Mouse (Mus musculus) gonadal fat pad, adult 2 months (tissue): Measurements from ENCODE around the gene Spats1. TPM values are rescaled to one million over a fixed set of nuclear protein-coding genes. Genes with fewer than 3 reads are reported as not detected.

Experiments
- DNase-seq: peaks from one replicate; pipeline ENCODE4 v3.0.0-alpha.2; 2012; ENCODE audit warnings: low read depth
- polyA plus RNA-seq: library from polyadenylated mRNA; depleted of rRNA; stranded (reverse); fragments of >200 nt; gene quantifications from 2 replicates; pipeline ENCODE4 v1.2.3, GENCODE M21; 2012; rRNA removed

The Spats1 gene
- 0.19 and 0.35 TPM in 2 replicates for polyA plus RNA-seq

DNA sequence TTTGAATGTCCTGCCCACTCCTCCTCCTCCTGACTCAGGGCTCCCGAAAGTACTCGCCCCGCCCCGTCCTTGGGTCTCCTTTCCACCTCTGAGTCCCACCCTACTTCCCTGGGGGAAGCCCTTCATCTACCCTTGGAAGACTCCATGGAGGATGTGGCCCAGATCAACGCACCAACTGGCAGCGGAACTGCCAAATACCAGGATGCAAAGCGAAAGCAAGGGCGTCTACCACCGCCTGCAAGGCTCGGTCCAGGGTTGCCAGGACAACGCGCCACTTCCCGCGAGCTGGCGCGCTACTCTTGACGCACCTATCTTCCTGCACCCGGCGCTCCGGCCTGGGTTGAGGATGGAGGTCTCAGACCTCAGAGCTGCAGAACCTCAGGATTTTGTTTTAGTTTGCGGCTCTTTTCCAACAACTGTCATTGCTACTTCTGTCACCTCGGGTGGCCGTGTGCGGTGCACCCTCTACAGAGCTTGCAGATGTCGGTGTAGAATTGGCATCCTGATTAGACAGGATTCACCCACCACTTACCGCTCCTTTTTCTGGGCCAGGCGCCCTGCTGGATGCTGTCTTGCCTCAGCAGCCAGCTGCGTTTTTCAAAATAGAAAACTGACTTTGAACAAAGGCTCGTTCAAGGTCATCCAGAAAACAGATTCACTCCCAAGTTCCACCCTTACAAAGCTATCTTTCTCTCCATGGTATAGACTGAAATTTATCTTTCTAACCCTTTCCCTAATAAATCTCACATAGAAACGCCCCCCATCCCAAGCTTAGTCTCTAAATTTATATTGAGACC lies at the start of gene Spats1:
Gene Spats1, minus strand, starts transcription at position 747 of the 797 bp plus-strand sequence.
- no peak for DNase-seq

DNA sequence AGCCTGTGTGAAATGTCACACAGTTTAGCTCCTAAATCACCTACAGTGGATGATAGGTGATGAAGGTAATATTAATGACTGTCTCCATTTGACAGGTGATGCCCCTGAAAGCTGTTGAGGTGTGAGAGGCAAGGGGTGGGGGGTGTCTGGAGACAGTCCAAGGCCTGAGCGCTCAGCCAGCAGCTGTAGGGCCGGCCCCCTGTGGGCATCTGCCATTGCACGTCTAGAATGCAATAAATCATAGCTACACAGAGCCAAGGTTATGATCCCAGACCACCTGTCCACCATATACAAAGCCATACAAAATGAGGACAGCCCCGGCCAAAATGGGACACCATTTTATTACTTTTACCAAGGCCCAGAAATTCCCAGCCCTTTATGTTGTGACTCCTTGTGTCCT lies 49.7 kb upstream of the Spats1 start:
- no peak for DNase-seq

- no peak for DNase-seq
Observed at GRCm38 (mm10) chr17:45523263-45523662, 48.0 kb upstream of the Spats1 start, which contains the start of gene Tcte1. Gene Tcte1 (plus strand): TSS chr17:45523434.

GRCm38 (mm10) chr17:45520136-45520535 lies 44.9 kb upstream of the Spats1 start:
- DNase-seq, result no peak

GRCm38 (mm10) chr17:45518766-45519475 lies 43.7 kb upstream of the Spats1 start:
- DNase-seq, result no peak

DNA sequence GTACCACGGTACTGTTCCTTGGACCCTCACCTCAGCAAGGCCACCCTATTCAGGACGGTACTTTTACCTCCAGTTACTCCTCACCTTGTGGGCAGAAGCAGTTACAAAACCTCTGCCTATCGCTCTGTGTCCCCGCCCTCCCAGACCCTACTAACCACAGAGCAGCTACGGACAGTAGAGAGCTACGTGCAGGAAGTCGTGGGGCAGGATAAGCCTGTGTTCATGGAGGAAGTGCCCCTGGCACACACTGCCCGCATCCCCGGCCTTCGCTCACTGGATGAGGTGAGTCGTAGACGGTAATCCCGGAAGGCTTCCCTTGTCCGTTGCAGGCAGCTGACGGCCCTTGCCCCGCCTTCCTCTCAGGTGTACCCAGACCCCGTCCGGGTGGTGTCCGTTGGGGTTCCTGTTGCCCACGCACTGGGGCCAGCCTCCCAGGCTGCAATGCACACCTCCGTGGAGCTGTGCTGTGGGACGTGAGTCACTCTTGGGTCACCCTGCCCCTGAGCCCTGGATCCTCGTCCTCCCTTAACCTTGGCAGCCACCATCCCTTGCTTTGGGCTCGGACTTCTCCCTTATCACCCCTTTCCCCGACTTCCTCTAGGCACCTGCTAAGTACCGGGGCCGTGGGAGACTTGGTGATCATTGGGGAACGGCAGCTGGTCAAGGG lies 42.5 kb upstream of the Spats1 start:
- DNase-seq, result no peak

DNA sequence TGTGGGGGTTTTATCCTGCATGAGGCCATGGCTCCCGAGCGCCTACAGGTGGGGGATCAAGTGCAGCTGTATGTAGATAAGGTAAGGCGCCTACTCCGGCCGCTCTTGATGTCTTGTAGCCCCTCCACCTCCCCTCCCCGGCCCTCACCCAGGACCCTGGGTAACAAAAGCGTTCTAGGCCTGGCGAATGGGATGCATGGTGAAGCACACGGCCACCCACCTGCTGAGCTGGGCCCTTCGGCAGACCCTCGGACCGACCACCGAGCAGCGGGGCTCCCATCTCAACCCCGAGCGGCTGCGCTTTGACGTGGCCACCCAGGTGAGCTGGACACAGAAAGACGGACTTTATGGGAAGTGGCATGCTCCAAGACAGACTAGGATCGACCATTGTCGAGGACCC lies 41.9 kb upstream of the Spats1 start:
- DNase-seq, result no peak

- no peak for DNase-seq
Observed at GRCm38 (mm10) chr17:45516488-45516887, 41.3 kb upstream of the Spats1 start.

DNA sequence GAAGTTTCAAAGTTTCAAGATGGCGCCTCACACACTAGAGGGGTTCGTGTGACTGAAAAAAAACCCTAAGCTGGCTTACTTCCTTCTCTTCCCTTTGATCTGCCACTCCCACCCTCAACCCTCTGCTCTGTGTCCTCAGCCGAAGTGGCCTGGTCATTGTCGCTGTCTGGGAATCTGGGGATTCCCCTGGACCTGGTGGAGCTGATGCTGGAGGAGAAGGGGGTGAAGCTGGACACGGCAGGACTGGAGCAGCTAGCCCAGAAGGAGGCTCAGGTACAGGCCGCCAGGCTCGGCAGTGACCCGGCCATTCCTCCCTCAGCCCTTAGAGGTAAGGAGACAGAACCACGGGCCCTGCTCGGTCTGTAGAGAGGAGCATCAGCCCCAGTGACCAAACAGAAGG lies 40.6 kb upstream of the Spats1 start:
- DNase-seq, result no peak

DNA sequence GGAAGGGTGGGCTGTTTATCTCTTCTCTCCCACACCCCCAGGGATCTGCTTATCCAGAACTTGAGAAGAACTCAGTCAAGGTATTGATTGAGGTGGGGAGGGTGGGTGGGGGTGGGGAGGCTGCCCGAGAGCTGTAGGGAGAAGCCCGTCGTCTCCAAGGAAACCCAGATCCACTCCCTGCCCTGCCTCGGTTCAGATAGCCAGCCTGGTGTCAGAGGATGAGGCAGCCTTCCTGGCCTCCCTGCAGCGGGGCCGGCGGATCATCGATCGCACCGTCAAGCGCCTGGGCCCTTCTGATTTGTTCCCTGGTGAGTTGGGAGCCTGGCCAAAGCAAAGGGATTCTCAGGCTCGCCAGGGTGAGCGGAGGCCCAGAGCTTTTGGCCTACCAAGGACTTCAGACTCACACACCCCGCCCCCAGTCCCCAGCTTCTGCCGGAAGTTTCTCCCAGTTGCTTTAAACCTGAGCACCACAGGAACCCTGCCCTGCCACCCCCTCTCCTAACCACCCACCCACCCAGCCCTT lies 40.0 kb upstream of the Spats1 start:
- no peak for DNase-seq

DNA sequence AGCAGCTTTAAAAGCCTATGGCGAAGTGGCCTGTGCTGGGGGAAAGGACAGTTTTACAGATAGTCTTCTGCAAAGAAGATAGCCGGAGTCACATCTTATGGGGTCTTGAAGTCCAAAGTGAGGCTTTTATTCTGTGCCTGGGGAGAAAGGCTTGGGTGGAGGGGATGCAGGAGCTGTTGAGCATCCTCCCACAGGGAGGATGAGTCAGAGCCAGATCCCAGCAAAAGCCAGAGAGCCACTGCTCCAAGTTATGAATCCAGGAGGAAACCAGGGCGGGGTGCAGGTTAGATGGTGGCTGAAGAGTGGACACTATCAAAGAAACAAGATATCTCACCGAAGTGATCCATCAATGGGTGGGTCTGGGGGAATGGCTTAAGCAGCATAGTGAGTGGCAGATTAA lies 36.5 kb upstream of the Spats1 start:
- no peak for DNase-seq

GRCm38 (mm10) chr17:45510871-45511270 lies 35.7 kb upstream of the Spats1 start:
- no peak for DNase-seq

- DNase-seq, result no peak
Observed at GRCm38 (mm10) chr17:45506700-45507189, 31.5 kb upstream of the Spats1 start, which contains the start of gene Aars2. Gene Aars2 (plus strand): TSS chr17:45506841.

DNA sequence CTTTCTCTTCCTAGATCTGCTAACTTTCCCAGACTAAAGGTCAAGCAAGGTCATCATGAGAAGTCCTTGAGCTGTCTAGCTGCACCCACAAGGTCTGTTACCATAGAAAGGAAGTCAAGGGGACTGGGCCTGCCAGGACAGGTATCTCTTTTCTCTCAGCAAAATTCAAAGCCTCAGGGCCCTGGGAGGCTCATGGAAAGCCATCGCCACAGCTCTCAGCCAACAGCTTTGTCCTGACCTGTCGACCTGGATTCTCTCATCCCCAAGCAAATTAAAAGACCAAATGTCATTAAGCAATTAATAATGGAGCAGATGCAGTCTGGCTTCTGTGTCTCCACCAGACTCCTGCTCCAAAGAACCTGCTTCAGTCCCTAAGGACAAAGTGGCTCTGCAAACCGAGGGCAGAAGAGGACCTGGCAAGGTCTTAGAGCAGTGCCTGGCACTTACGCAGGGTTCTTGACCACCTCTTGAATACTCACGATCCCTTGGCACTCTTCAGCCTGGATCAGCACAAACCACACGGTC lies 30.8 kb upstream of the Spats1 start:
- peak; percentile 75 for DNase-seq

DNA sequence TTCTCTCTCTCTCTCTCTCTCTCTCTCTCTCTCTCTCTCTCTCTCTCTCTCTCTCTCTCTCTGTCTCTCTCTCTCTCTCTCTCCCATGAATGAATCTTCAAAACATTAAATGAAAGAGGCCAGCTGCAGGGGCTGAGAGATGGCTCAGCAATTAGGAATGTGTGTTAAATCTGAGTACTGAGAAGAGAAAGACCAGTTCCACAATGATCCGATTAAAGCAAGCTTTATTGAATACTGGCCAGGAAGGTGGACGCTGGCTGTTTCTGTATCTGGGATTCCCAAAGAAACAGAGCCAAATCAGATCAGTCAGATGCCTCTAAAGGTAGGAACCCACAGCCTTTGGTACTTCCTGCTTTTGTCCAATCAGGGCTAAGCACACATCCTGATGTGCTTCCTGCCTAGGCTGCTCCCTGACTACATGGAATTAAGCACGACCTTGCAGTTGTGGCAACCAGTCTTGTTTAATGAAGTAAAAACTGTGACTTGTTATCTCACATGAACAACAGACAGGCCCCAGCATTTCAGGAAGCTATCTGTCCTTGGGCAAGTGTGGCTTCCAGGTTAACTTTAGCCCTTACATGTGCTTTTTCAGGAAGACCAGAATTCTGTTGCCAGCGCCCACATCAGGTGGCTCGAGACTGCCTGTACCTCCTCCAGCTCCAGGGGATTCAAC lies 28.2 kb upstream of the Spats1 start:
- no peak for DNase-seq

- DNase-seq, result no peak
Observed at GRCm38 (mm10) chr17:45502324-45502723, 27.1 kb upstream of the Spats1 start.

DNA sequence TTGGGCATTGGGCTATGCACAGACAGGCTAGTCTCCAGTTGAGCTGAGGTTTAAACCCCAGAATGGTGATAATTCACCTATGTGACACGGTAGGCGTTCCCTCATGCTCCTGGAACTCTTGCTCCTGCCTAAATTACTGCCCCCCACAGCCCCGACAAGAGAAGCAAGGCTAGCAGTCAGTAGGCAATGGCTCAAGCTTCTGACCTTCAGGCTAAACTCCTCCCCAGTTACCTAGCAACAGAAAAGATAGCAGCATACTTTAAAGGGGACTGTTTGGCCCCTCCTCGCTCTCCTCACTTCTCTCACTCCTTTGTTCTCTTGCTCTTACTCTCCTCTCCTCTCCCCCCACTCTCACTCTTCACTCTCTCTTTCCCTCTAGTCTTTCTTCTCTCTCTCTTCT lies 25.8 kb upstream of the Spats1 start:
- no peak for DNase-seq

DNA sequence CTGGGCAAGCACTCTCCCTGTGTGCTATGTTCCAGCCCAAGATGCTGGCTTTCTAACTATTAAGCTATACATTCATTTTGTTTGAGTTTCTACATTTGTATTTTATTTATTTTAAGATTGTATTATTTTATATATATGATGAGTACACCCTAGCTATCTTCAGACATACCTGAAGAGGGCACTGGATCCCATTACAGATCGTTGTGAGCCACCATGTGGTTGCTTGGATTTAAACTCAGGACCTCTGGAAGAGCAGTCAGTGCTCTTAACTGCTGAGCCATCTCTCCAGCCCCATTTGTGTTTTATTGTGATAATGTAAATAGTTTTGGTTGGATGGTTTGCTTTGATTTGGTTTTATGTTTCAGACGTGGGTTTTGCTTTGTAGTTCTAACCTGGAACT lies 24.3 kb upstream of the Spats1 start:
- DNase-seq, result no peak

DNA sequence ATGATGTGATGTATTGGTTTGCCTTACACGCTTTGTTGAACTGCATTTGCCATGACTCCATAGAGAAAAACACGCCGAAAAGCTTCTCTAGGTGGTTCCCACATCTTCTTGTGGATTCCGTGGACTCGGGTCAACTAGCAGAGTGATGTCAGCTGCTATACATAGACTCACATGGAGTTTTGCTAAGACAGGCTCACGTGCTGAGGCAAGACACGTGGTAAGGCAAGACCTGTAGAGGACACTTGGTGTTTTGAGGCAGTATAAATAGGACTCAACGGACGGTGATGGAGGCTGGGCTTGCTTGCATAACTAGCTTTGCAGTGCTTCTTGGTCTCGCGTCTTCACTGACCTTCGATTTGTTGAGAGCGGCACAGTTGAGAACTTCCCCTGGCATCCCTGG lies 23.2 kb upstream of the Spats1 start:
- no peak for DNase-seq

DNA sequence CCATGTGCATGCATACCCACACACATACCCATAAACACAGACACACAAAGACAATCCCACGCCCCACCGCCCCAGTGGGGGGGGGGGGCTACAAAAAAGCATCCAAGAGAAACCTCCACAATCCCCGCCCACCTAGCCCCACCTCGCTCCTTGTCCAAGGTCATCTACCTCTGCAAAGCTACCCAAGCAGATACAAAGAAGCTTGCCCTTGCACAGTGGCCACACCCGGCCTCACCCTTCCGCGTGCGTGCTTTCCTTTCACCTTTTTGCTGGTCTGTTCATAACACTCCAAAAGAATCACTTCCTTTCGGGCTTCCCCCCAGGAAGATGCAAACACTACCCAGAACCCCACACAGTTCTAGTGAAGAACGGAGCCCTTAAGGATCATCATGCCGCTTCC lies 20.2 kb upstream of the Spats1 start:
- no peak for DNase-seq

DNA sequence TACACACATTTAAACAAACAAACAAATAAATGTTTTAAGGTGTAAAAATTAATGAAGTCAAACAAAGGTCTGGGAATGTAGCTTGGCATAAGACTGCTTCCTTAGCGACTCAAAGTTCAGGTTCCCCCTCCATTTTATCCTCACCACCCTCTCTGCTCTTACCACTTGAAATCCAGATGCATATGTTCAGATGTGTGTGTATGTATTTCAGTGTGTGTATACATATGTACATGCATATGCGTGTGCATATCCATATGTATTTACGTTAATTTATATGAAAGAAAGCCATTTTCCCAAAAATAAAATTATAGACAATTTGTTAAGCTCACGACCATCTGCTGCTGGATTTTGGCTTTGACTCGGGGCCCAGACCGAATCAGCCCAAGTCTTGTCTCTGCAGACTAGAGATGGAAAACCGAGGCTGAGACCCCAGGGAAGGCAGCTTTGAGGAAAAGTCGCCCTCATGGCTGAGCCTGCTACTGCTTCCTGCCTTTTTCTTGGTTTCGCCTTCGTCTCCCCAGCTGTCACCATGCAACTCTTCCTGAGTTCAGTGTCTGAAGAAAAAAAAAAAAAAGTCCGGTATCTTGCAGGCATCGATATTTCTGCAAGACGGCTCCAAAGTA lies 15.4 kb upstream of the Spats1 start:
- no peak for DNase-seq
